Mouse (Mus musculus): ENCODE results near the gene Shisa6. TPM values are rescaled to one million over a fixed set of nuclear protein-coding genes. Genes with fewer than 3 reads are reported as not detected.

Shisa6 gene
- total and polyA plus RNA-seq, 3 experiments = 0.11 TPM; not detected in 2

- no peak for TF ChIP-seq POLR2AphosphoS5 (IDR thresholded peaks at IDR 0.05; ENCODE audit: insufficient replicate concordance, low read depth, low read length)
- no peaks in the 10 kb centered on the region for H3K4me1 ChIP-seq (ENCODE audit: insufficient read depth, low read depth, low read length)
- H3K36me3 ChIP-seq (replicated peaks) = no peaks in the 10 kb centered on the region
- no peak for ATAC-seq (ENCODE audit: extremely low read depth, insufficient number of reproducible peaks, low FRiP score, poor library complexity, severe bottlenecking)
- no peak overlapping the region for H3K4me3 ChIP-seq (ENCODE audit: low read depth, low read length)
- no peaks in the 10 kb centered on the region for H3K27me3 ChIP-seq (ENCODE audit: insufficient read depth, low read length)
- peaks cover 21% of the 10 kb centered on the region for H3K9me3 ChIP-seq (replicated peaks)
- DNase-seq (ENCODE audit: low spot score) = no peak
Observed at GRCm38 (mm10) chr11:66537820-66538219, 12.1 kb upstream of the Shisa6 start.

- TF ChIP-seq GATA2 (IDR thresholded peaks at IDR 0.05; ENCODE audit: borderline replicate concordance, low read depth, low read length) = no peak
- TF ChIP-seq POLR2AphosphoS5 (IDR thresholded peaks at IDR 0.05; ENCODE audit: insufficient replicate concordance, low read depth, low read length) = no peak
- TF ChIP-seq CTCF (IDR thresholded peaks at IDR 0.05; ENCODE audit: low read depth, low read length) = no peak
- TF ChIP-seq GATA1 (IDR thresholded peaks at IDR 0.05; ENCODE audit: borderline replicate concordance, low read length) = no peak
- TF ChIP-seq TAL1 (conservative IDR thresholded peaks at IDR 0.05; ENCODE audit: low read depth, low read length) = no peak
- DNase-seq (ENCODE audit: low spot score) = no peak
- no peaks in the 10 kb centered on the region for H3K36me3 ChIP-seq (replicated peaks)
- ATAC-seq (ENCODE audit: extremely low read depth, insufficient number of reproducible peaks, low FRiP score, poor library complexity, severe bottlenecking) = no peak
- no peak overlapping the region for H3K4me3 ChIP-seq (ENCODE audit: low read depth, low read length)
- H3K4me1 ChIP-seq (ENCODE audit: insufficient read depth, low read depth, low read length) = no peaks in the 10 kb centered on the region
- peaks cover 27% of the 10 kb centered on the region for H3K9me3 ChIP-seq (replicated peaks)
- no peaks in the 10 kb centered on the region for H3K27me3 ChIP-seq (ENCODE audit: insufficient read depth, low read length)
Observed at GRCm38 (mm10) chr11:66535866-66536265, 10.1 kb upstream of the Shisa6 start.

DNA sequence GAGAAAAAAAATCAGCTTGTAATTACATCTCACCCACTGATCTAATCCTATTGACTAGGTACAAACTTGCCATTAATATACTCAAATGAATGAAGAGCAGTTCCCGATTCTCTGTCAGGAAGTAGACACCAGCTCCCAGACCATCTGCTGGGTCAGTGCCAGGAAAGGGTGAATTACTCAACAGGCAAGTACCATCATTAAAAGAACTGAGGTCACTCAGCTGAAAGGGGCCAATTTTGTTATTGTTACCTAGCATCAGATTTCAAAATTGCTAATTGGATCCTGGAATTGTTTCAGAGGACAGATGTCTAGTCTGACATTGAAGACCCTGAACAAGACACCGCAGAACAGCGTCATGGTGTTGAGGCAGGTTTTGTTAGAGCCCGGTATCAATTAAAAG is 9.4 kb upstream of the Shisa6 start:
- H3K9me3 ChIP-seq (replicated peaks) = peaks cover 24% of the 10 kb centered on the region
- DNase-seq (ENCODE audit: low spot score) (no peak), ATAC-seq (ENCODE audit: extremely low read depth, insufficient number of reproducible peaks, low FRiP score, poor library complexity, severe bottlenecking) (no peak)
- H3K4me3 ChIP-seq (ENCODE audit: low read depth, low read length) = no peak overlapping the region
- TF ChIP-seq GATA2 (IDR thresholded peaks at IDR 0.05; ENCODE audit: borderline replicate concordance, low read depth, low read length) = no peak
- no peak for TF ChIP-seq GATA1 (IDR thresholded peaks at IDR 0.05; ENCODE audit: borderline replicate concordance, low read length)
- TF ChIP-seq TAL1 (conservative IDR thresholded peaks at IDR 0.05; ENCODE audit: low read depth, low read length) = no peak
- TF ChIP-seq CTCF (IDR thresholded peaks at IDR 0.05; ENCODE audit: low read depth, low read length) = no peak
- TF ChIP-seq POLR2AphosphoS5 (IDR thresholded peaks at IDR 0.05; ENCODE audit: insufficient replicate concordance, low read depth, low read length) = no peak
- no peaks in the 10 kb centered on the region for H3K27me3 ChIP-seq (ENCODE audit: insufficient read depth, low read length)
- H3K4me1 ChIP-seq (ENCODE audit: insufficient read depth, low read depth, low read length) = no peaks in the 10 kb centered on the region
- no peaks in the 10 kb centered on the region for H3K36me3 ChIP-seq (replicated peaks)

DNA sequence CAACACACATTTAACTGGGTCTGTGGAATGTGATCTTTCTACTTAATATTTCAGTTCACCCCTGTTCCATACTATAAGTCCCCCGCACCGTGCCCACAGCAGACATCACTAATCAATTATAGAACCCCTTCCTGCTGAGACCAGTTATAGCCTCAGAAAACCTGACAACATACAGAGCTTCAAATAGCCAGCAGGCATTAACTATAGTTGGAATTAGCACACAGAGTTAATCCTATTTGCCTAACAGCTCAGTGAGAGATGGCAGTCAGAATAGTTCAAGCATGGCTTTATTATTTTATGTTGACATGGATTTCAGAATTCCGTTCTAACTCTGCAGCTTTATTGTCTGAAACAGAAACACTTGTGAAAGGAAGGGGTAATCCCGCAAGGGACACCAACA is 8.5 kb upstream of the Shisa6 start:
- H3K27me3 ChIP-seq (ENCODE audit: insufficient read depth, low read length) = no peaks in the 10 kb centered on the region
- peaks cover 22% of the 10 kb centered on the region for H3K9me3 ChIP-seq (replicated peaks)
- H3K36me3 ChIP-seq (replicated peaks) = no peaks in the 10 kb centered on the region
- H3K4me3 ChIP-seq (ENCODE audit: low read depth, low read length) = no peak overlapping the region
- ATAC-seq (ENCODE audit: extremely low read depth, insufficient number of reproducible peaks, low FRiP score, poor library complexity, severe bottlenecking) (no peak), DNase-seq (ENCODE audit: low spot score) (no peak)
- TF ChIP-seq POLR2AphosphoS5 (IDR thresholded peaks at IDR 0.05; ENCODE audit: insufficient replicate concordance, low read depth, low read length) = no peak
- no peak for TF ChIP-seq CTCF (IDR thresholded peaks at IDR 0.05; ENCODE audit: low read depth, low read length)
- no peak for TF ChIP-seq GATA1 (IDR thresholded peaks at IDR 0.05; ENCODE audit: borderline replicate concordance, low read length)
- no peak for TF ChIP-seq GATA2 (IDR thresholded peaks at IDR 0.05; ENCODE audit: borderline replicate concordance, low read depth, low read length)
- TF ChIP-seq TAL1 (conservative IDR thresholded peaks at IDR 0.05; ENCODE audit: low read depth, low read length) = no peak
- H3K4me1 ChIP-seq (ENCODE audit: insufficient read depth, low read depth, low read length) = no peaks in the 10 kb centered on the region

DNA sequence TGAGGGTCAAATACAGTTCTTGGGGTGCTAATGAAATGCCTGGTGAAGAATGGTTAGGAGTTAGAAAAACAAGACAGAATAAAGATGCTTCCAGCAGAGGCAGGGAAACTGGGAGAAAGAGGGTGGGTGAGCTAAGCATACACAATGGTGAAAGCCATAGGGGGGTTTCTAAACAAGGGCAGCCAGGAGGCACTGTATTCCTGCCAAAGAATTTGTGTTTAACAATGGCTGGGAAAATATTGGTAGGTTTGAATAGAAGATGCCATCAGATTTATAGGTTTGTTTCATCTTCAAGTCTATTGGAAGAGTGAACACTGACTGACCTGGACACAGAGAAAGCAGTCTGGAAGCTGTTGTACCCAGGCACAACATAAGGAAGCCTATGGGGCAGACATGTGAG is 2.4 kb upstream of the Shisa6 start:
- Histone ChIP-seq H3K4me1 (ENCODE audit: insufficient read depth, low read depth, low read length) (no peaks in the 10 kb centered on the region), H3K9me3 (replicated peaks) (peaks cover 60% of the 10 kb centered on the region), H3K4me3 (ENCODE audit: low read depth, low read length) (no peak overlapping the region), H3K27me3 (ENCODE audit: insufficient read depth, low read length) (no peaks in the 10 kb centered on the region), H3K36me3 (replicated peaks) (no peaks in the 10 kb centered on the region)
- TF ChIP-seq GATA1 (IDR thresholded peaks at IDR 0.05; ENCODE audit: borderline replicate concordance, low read length) (no peak), TAL1 (conservative IDR thresholded peaks at IDR 0.05; ENCODE audit: low read depth, low read length) (no peak), POLR2AphosphoS5 (IDR thresholded peaks at IDR 0.05; ENCODE audit: insufficient replicate concordance, low read depth, low read length) (no peak), CTCF (IDR thresholded peaks at IDR 0.05; ENCODE audit: low read depth, low read length) (no peak), GATA2 (IDR thresholded peaks at IDR 0.05; ENCODE audit: borderline replicate concordance, low read depth, low read length) (no peak)
- DNase-seq (ENCODE audit: low spot score) (no peak), ATAC-seq (ENCODE audit: extremely low read depth, insufficient number of reproducible peaks, low FRiP score, poor library complexity, severe bottlenecking) (no peak)

- DNase-seq (ENCODE audit: low spot score) (no peak), ATAC-seq (ENCODE audit: extremely low read depth, insufficient number of reproducible peaks, low FRiP score, poor library complexity, severe bottlenecking) (no peak)
- peaks cover 62% of the 10 kb centered on the region for H3K9me3 ChIP-seq (replicated peaks)
- TF ChIP-seq GATA1 (IDR thresholded peaks at IDR 0.05; ENCODE audit: borderline replicate concordance, low read length) (no peak), GATA2 (IDR thresholded peaks at IDR 0.05; ENCODE audit: borderline replicate concordance, low read depth, low read length) (no peak), POLR2AphosphoS5 (IDR thresholded peaks at IDR 0.05; ENCODE audit: insufficient replicate concordance, low read depth, low read length) (no peak), TAL1 (conservative IDR thresholded peaks at IDR 0.05; ENCODE audit: low read depth, low read length) (no peak), CTCF (IDR thresholded peaks at IDR 0.05; ENCODE audit: low read depth, low read length) (no peak)
- no peaks in the 10 kb centered on the region for H3K4me1 ChIP-seq (ENCODE audit: insufficient read depth, low read depth, low read length)
- no peaks in the 10 kb centered on the region for H3K36me3 ChIP-seq (replicated peaks)
- no peaks in the 10 kb centered on the region for H3K27me3 ChIP-seq (ENCODE audit: insufficient read depth, low read length)
- no peak overlapping the region for H3K4me3 ChIP-seq (ENCODE audit: low read depth, low read length)
Observed at GRCm38 (mm10) chr11:66527343-66527742, 1.6 kb upstream of the Shisa6 start.

- DNase-seq (ENCODE audit: low spot score) (no peak), ATAC-seq (ENCODE audit: extremely low read depth, insufficient number of reproducible peaks, low FRiP score, poor library complexity, severe bottlenecking) (no peak)
- TF ChIP-seq GATA1 (IDR thresholded peaks at IDR 0.05; ENCODE audit: borderline replicate concordance, low read length) = no peak
- no peak for TF ChIP-seq TAL1 (conservative IDR thresholded peaks at IDR 0.05; ENCODE audit: low read depth, low read length)
- TF ChIP-seq GATA2 (IDR thresholded peaks at IDR 0.05; ENCODE audit: borderline replicate concordance, low read depth, low read length) = no peak
- TF ChIP-seq POLR2AphosphoS5 (IDR thresholded peaks at IDR 0.05; ENCODE audit: insufficient replicate concordance, low read depth, low read length) = no peak
- TF ChIP-seq CTCF (IDR thresholded peaks at IDR 0.05; ENCODE audit: low read depth, low read length) = no peak
- no peaks in the 10 kb centered on the region for H3K36me3 ChIP-seq (replicated peaks)
- no peaks in the 10 kb centered on the region for H3K4me1 ChIP-seq (ENCODE audit: insufficient read depth, low read depth, low read length)
- no peaks in the 10 kb centered on the region for H3K27me3 ChIP-seq (ENCODE audit: insufficient read depth, low read length)
- H3K9me3 ChIP-seq (replicated peaks) = peaks cover 62% of the 10 kb centered on the region
- H3K4me3 ChIP-seq (ENCODE audit: low read depth, low read length) = no peak overlapping the region; the same call in 1 of the 2 replicates
Observed at GRCm38 (mm10) chr11:66526981-66527320, 1.2 kb upstream of the Shisa6 start.

Measured in G1E (cell line).